Mouse (Mus musculus) mouse embryonic stem cell (cell line): ENCODE measurements around the gene Stn1.

Experiments used
- in situ Hi-C, 2 experiments: fragments of 300-500 bp; cut with MboI; formaldehyde crosslinking; loops; 1 replicate in 1 of 2; 3 replicates in 1 of 2; pipeline ENCODE4 v1.14.3; 2019 to 2020; ENCODE audit warnings: low sequenced_read_pairs in 2 of 2, low pct_unique_long_range_greater_than_20kb in 1 of 2, mixed read lengths in 1 of 2; ENCODE audit not compliant: unreplicated experiment in 1 of 2

The Stn1 gene

GRCm38 (mm10) chr19:47513618-47513897 is 23.7 kb downstream of the Stn1 start:
- in situ Hi-C loops: loop anchor here in 1 of 2 experiments (25.0 kb wide), 1 partner anchor 299 kb away; no protein-coding TSS in a partner anchor

GRCm38 (mm10) chr19:47512794-47513617 is 24.3 kb downstream of the Stn1 start:
- in situ Hi-C loops: loop anchor here in 1 of 2 experiments (25.0 kb wide), 1 partner anchor 299 kb away; no protein-coding TSS in a partner anchor

- in situ Hi-C loops: loop anchor here in 1 of 2 experiments (25.0 kb wide), 1 partner anchor 300 kb away; no protein-coding TSS in a partner anchor
These were observed 25.3 kb downstream of the Stn1 start for GRCm38 (mm10) chr19:47511958-47512357.

- in situ Hi-C loops: loop anchor here in 1 of 2 experiments (25.0 kb wide), 1 partner anchor 301 kb away; no protein-coding TSS in a partner anchor
These were observed 26.0 kb downstream of the Stn1 start for GRCm38 (mm10) chr19:47511294-47511675.

- in situ Hi-C loops: loop anchor here in 1 of 2 experiments (25.0 kb wide), 1 partner anchor 302 kb away; no protein-coding TSS in a partner anchor
These were observed 26.6 kb downstream of the Stn1 start for GRCm38 (mm10) chr19:47510473-47511293.

GRCm38 (mm10) chr19:47510135-47510472 is 27.2 kb downstream of the Stn1 start:
- in situ Hi-C loops: loop anchor here in 1 of 2 experiments (25.0 kb wide), 1 partner anchor 302 kb away; no protein-coding TSS in a partner anchor

GRCm38 (mm10) chr19:47508771-47509281 is 28.5 kb downstream of the Stn1 start:
- in situ Hi-C loops: loop anchor here in 1 of 2 experiments (25.0 kb wide), 1 partner anchor 303 kb away; no protein-coding TSS in a partner anchor

GRCm38 (mm10) chr19:47508191-47508590 is 29.1 kb downstream of the Stn1 start:
- in situ Hi-C loops: loop anchor here in 1 of 2 experiments (25.0 kb wide), 1 partner anchor 304 kb away; no protein-coding TSS in a partner anchor

- in situ Hi-C loops: loop anchor here in 1 of 2 experiments (25.0 kb wide), 1 partner anchor 305 kb away; no protein-coding TSS in a partner anchor
These were observed 29.9 kb downstream of the Stn1 start for GRCm38 (mm10) chr19:47507128-47508121.

- in situ Hi-C loops: loop anchor here in 1 of 2 experiments (25.0 kb wide), 1 partner anchor 309 kb away; no protein-coding TSS in a partner anchor
These were observed 33.7 kb downstream of the Stn1 start for GRCm38 (mm10) chr19:47503625-47504024.

- in situ Hi-C loops: loop anchor here in 1 of 2 experiments (25.0 kb wide), 1 partner anchor 310 kb away; no protein-coding TSS in a partner anchor
These were observed 34.7 kb downstream of the Stn1 start for GRCm38 (mm10) chr19:47502563-47502962.

GRCm38 (mm10) chr19:47500389-47501011 is 36.8 kb downstream of the Stn1 start:
- in situ Hi-C loops: loop anchor here in 1 of 2 experiments (25.0 kb wide), 1 partner anchor 312 kb away; no protein-coding TSS in a partner anchor

- in situ Hi-C loops: loop anchor here in 1 of 2 experiments (25.0 kb wide), 2 partner anchors 238 to 312 kb away; no protein-coding TSS in a partner anchor
These were observed 37.5 kb downstream of the Stn1 start for GRCm38 (mm10) chr19:47499841-47500240.

- in situ Hi-C loops: loop anchor here in 1 of 2 experiments (25.0 kb wide), 1 partner anchor 237 kb away; no protein-coding TSS in a partner anchor
These were observed 38.4 kb downstream of the Stn1 start for GRCm38 (mm10) chr19:47498942-47499341.

- in situ Hi-C loops: loop anchor here in 1 of 2 experiments (25.0 kb wide), 1 partner anchor 235 kb away; no protein-coding TSS in a partner anchor
These were observed 39.6 kb downstream of the Stn1 start for GRCm38 (mm10) chr19:47497736-47498135.

- in situ Hi-C loops: loop anchor here in 1 of 2 experiments (25.0 kb wide), 1 partner anchor 235 kb away; no protein-coding TSS in a partner anchor
These were observed 40.0 kb downstream of the Stn1 start for GRCm38 (mm10) chr19:47497313-47497712.
